Mouse (Mus musculus) bone marrow macrophage, adult 2 months (primary cell): ENCODE data around the gene Stac2.

Source experiments
- CTCF ChIP-seq: IDR thresholded peaks from 2 replicates; pipeline ENCODE4 v1.5.1; 2012; ENCODE audit warnings: low read depth, mild to moderate bottlenecking, low read length, moderate library complexity
- POLR2A ChIP-seq: IDR thresholded peaks from 2 replicates; pipeline ENCODE4 v1.6.1; 2012; ENCODE audit warnings: mild to moderate bottlenecking, low read depth, low read length, borderline replicate concordance

GRCm38 (mm10) chr11:98012831-98013230 is 40.4 kb downstream of the Stac2 start:
- TF ChIP-seq POLR2A (no peak), CTCF (no peak)
